ENCODE assay signal across 34 mouse cellular contexts in the genomic region with DNA sequence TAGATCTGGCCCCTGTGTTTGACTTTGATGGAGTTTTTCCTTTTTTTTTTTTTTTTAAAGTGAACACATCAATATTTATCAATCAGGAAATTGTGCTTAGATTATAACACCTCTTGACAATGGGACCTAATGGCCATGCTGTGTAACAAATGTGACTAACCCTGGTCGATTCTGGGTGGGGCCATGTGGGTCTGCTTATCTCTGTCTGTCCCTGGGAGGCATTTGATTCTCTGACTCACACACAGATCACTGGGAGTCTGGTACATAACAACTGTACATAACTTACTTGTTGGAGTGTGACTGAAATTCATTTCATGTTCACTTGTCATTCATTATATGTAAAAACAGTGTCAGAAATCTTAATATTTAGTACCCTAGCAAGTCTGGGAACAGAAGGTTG. TPM values are rescaled to one million over a fixed set of nuclear protein-coding genes. Genes with fewer than 3 reads are reported as not detected.
DNase-seq lines count a peak whose midpoint lies in the region; ATAC-seq and TF ChIP-seq lines count a peak whose summit lies in the region.
"Had no signal": no experiment of that assay in that cellular context is flagged by ENCODE, and none has a peak within 500 bp of the region (broad histone marks: within the 10 kb centered on the region; RNA-seq: fewer than 3 reads in every experiment).

No protein-coding gene starts in this region.

- no peak for TF ChIP-seq RAD21 in MEL (IDR thresholded peaks at IDR 0.05; ENCODE audit: low read depth, low read length)

- H3K9ac ChIP-seq in MEL (ENCODE audit: control insufficient read depth, low read depth, low read length, poor library complexity, severe bottlenecking), result no peak overlapping the region
- no peak overlapping the region for H3K9ac ChIP-seq in lung, postnatal 0 days (replicated peaks; ENCODE audit: low read depth)
- H3K9ac ChIP-seq: heart, embryonic 15.5 days; kidney, embryonic 15.5 days; liver, embryonic 14.5 days; lung, embryonic 15.5 days had no signal

- no peak overlapping the region for H3K4me2 ChIP-seq in lung, postnatal 0 days (replicated peaks; ENCODE audit: low read depth, low read length)
- H3K4me2 ChIP-seq: heart, embryonic 15.5 days; kidney, embryonic 15.5 days; lung, embryonic 15.5 days had no signal

- no peak for TF ChIP-seq CTCF in MEL (IDR thresholded peaks at IDR 0.05 in 2 of 3, conservative IDR thresholded peaks at IDR 0.05 in 1 of 3; ENCODE audit: control insufficient read depth in 1 of 3, insufficient read depth in 1 of 3, low read depth in 2 of 3, low read length in 3 of 3, poor library complexity in 1 of 3, severe bottlenecking in 1 of 3)
- no peak for TF ChIP-seq CTCF in lung, postnatal 0 days (IDR thresholded peaks at IDR 0.05)

- peaks cover 0 to 1% of the 10 kb centered on the region in 2 experiments; a peak in 2 of 4 replicates for H3K27me3 ChIP-seq in MEL (ENCODE audit: control insufficient read depth in 1 of 2, insufficient read depth in 2 of 2, low read length in 2 of 2)
- no peaks in the 10 kb centered on the region for H3K27me3 ChIP-seq in lung, postnatal 0 days (replicated peaks; ENCODE audit: insufficient read depth, low read length)
- no peaks in the 10 kb centered on the region for H3K27me3 ChIP-seq in embryonic facial prominence, embryonic 10.5 days (replicated peaks; ENCODE audit: low read depth, poor library complexity, severe bottlenecking)
- H3K27me3 ChIP-seq: heart, embryonic 15.5 days; kidney, embryonic 15.5 days; lung, embryonic 15.5 days had no signal

- TF ChIP-seq POLR2A in MEL (IDR thresholded peaks at IDR 0.05; ENCODE audit: control insufficient read depth in 1 of 2, insufficient read depth in 1 of 2, low read depth in 1 of 2, low read length in 2 of 2, poor library complexity in 1 of 2), result no peak

- H3K4me1 ChIP-seq in MEL (ENCODE audit: control insufficient read depth in 1 of 2, insufficient read depth in 2 of 2, low read length in 2 of 2), result no peaks in the 10 kb centered on the region
- H3K4me1 ChIP-seq in lung, postnatal 0 days (ENCODE audit: insufficient read depth, low read depth, low read length), result no peaks in the 10 kb centered on the region
- no peaks in the 10 kb centered on the region for H3K4me1 ChIP-seq in embryonic facial prominence, embryonic 10.5 days
- H3K4me1 ChIP-seq: heart, embryonic 15.5 days; lung, embryonic 15.5 days; midbrain, embryonic 10.5 days had no signal

- no peak for TF ChIP-seq EP300 in MEL (IDR thresholded peaks at IDR 0.05; ENCODE audit: low read depth in 1 of 2, low read length in 2 of 2)
- no peak for TF ChIP-seq EP300 in lung, postnatal 0 days (IDR thresholded peaks at IDR 0.05)

- H3K9me3 ChIP-seq in MEL (replicated peaks; ENCODE audit: insufficient read depth, low read length), result no peaks in the 10 kb centered on the region
- no peaks in the 10 kb centered on the region for H3K9me3 ChIP-seq in lung, postnatal 0 days (ENCODE audit: low read length)
- no peaks in the 10 kb centered on the region for H3K9me3 ChIP-seq in embryonic facial prominence, embryonic 10.5 days
- H3K9me3 ChIP-seq: G1E; heart, embryonic 15.5 days; kidney, embryonic 15.5 days; lung, embryonic 15.5 days; midbrain, embryonic 10.5 days had no signal

- peak; percentile 47 to 74 for DNase-seq in adrenal gland, adult (ENCODE audit: inconsistent age in 2 of 2, low spot score in 1 of 2)
- DNase-seq in adrenal gland, postnatal 10 days, result no peak
- peak; percentile 27 for DNase-seq in MEL (ENCODE audit: low read depth, low spot score)
- DNase-seq in c-Kit-positive CD71-negative TER-119-negative erythroid progenitor cells, embryonic 14.5 days (ENCODE audit: low read depth), result peak; percentile 19
- no peak for DNase-seq in layer of hippocampus, postnatal 25 days (ENCODE audit: extremely low spot score in 1 of 2, low spot score in 1 of 2)
- no peak for DNase-seq in lung, postnatal 0 days (ENCODE audit: low spot score)
- DNase-seq in embryonic facial prominence, embryonic 10.5 days (ENCODE audit: low spot score), result no peak
- DNase-seq: cerebellum, adult 11 months; cerebellum, adult 9-11 months; embryo, embryonic 11 days; heart, postnatal 36 days; kidney, adult 11 months; kidney, postnatal 36 days; layer of hippocampus, adult 9-11 months; lung, postnatal 4 days had no signal

- no peak overlapping the region for H3K4me3 ChIP-seq in MEL (ENCODE audit: control insufficient read depth in 1 of 2, insufficient read depth in 1 of 2, low read depth in 2 of 2, low read length in 2 of 2)
- no peak overlapping the region for H3K4me3 ChIP-seq in lung, postnatal 0 days (ENCODE audit: low read depth, low read length)
- H3K4me3 ChIP-seq in embryonic facial prominence, embryonic 10.5 days, result no peak overlapping the region
- H3K4me3 ChIP-seq: heart, embryonic 15.5 days; kidney, embryonic 15.5 days; left cerebral cortex, adult 2 months; lung, embryonic 15.5 days; midbrain, embryonic 10.5 days had no signal

- WGBS in lung, postnatal 0 days, result 42% methylated on average over 1 of the region's 1 CpGs
- 71% methylated on average over 1 of the region's 1 CpGs for WGBS in embryonic facial prominence, embryonic 10.5 days

- H3K36me3 ChIP-seq in MEL (ENCODE audit: control insufficient read depth in 1 of 2, insufficient read depth in 2 of 2, low read length in 2 of 2), result no peaks in the 10 kb centered on the region
- H3K36me3 ChIP-seq in lung, postnatal 0 days (ENCODE audit: insufficient read depth, low read length), result no peaks in the 10 kb centered on the region
- H3K36me3 ChIP-seq in embryonic facial prominence, embryonic 10.5 days (replicated peaks), result no peaks in the 10 kb centered on the region
- H3K36me3 ChIP-seq: G1E; heart, embryonic 15.5 days; kidney, embryonic 15.5 days; lung, embryonic 15.5 days; midbrain, embryonic 10.5 days had no signal

- ATAC-seq in megakaryocyte-erythroid progenitor cell, adult 5-6 weeks (replicated peaks; ENCODE audit: low FRiP score, low TSS enrichment, poor library complexity, severe bottlenecking), result 0 out of 2 replicates have a peak, but pooled peaks have one; percentile 59
- ATAC-seq in lung, postnatal 0 days, result no peak
- ATAC-seq: forebrain, embryonic 14.5 days; hindbrain, embryonic 16.5 days had no signal

- no peaks in the 10 kb centered on the region for H3K79me2 ChIP-seq in MEL (ENCODE audit: control insufficient read depth, insufficient read depth, low read length, poor library complexity)

- H3K27ac ChIP-seq in MEL (ENCODE audit: control insufficient read depth, low read depth, low read length), result no peak overlapping the region
- no peak overlapping the region for H3K27ac ChIP-seq in lung, postnatal 0 days (ENCODE audit: low read length)
- no peak overlapping the region for H3K27ac ChIP-seq in embryonic facial prominence, embryonic 10.5 days (replicated peaks)
- H3K27ac ChIP-seq: heart, embryonic 15.5 days; left cerebral cortex, adult 2 months; liver, embryonic 14.5 days; lung, embryonic 15.5 days; midbrain, embryonic 10.5 days had no signal

TF ChIP-seq in MEL, 35 proteins besides CTCF, POLR2A, EP300 and RAD21:
- TF ChIP-seq USF1 (IDR thresholded peaks at IDR 0.05; ENCODE audit: low read depth, low read length) (no peak), GATA1 (IDR thresholded peaks at IDR 0.05; ENCODE audit: low read depth, low read length) (no peak), MYB (IDR thresholded peaks at IDR 0.05; ENCODE audit: low read depth, low read length) (no peak), MXI1 (IDR thresholded peaks at IDR 0.05; ENCODE audit: low read depth, low read length) (no peak), TAL1 (IDR thresholded peaks at IDR 0.05; ENCODE audit: low read length) (no peak), MAFK (IDR thresholded peaks at IDR 0.05; ENCODE audit: borderline replicate concordance, low read depth, low read length) (no peak), CHD2 (IDR thresholded peaks at IDR 0.05; ENCODE audit: low read length) (no peak), MAZ (IDR thresholded peaks at IDR 0.05; ENCODE audit: low read depth, low read length) (no peak), MAX (IDR thresholded peaks at IDR 0.05; ENCODE audit: low read length) (no peak), UBTF (IDR thresholded peaks at IDR 0.05; ENCODE audit: borderline replicate concordance, insufficient read depth, low read depth, low read length) (no peak), CHD1 (IDR thresholded peaks at IDR 0.05; ENCODE audit: low read depth, low read length) (no peak), NELFE (IDR thresholded peaks at IDR 0.05; ENCODE audit: low read depth, low read length) (no peak), MEF2A (IDR thresholded peaks at IDR 0.05; ENCODE audit: extremely low read depth, insufficient replicate concordance, low read depth, low read length, poor library complexity, severe bottlenecking) (no peak), POLR2AphosphoS2 (IDR thresholded peaks at IDR 0.05; ENCODE audit: low read length) (no peak), BHLHE40 (IDR thresholded peaks at IDR 0.05; ENCODE audit: borderline replicate concordance, low read depth, low read length) (no peak), SIN3A (IDR thresholded peaks at IDR 0.05; ENCODE audit: low read length) (no peak), JUND (IDR thresholded peaks at IDR 0.05; ENCODE audit: low read depth, low read length) (no peak)

RNA-seq across cellular contexts. Expression of a gene that starts 13.7 kb away (rescaled TPM):
- not detected for total RNA-seq in adrenal gland, postnatal 10 days (2021)
- not detected in 2 replicates for total RNA-seq in MEL (2012; rRNA removed)
- polyA plus RNA-seq in MEL (2012; ENCODE audit: insufficient read depth in 1 of 2, insufficient read length in 2 of 2, low read depth in 1 of 2, low replicate concordance in 2 of 2, missing spikeins in 1 of 2), result not detected
- total RNA-seq in megakaryocyte-erythroid progenitor cell, adult 5-6 weeks (2014; fragmentation: Nextera tagmentation), result not detected in 2 replicates
- total RNA-seq in megakaryocyte-erythroid progenitor cell, adult 5-6 weeks (2017), result not detected in 2 replicates
- total RNA-seq in layer of hippocampus, postnatal 25 days (2021), result not detected
- polyA plus RNA-seq in lung, postnatal 0 days (2015; fragmentation: Nextera tagmentation; extraction: Ambion mirVana), result not detected in 2 replicates
- polyA plus RNA-seq in embryonic facial prominence, embryonic 10.5 days (2016; fragmentation: Nextera tagmentation; extraction: Ambion mirVana), result not detected in 2 replicates
- total RNA-seq: G1E; gastrocnemius, adult 8-10 months; heart, postnatal 36 days; left cerebral cortex, adult 2 months; left cerebral cortex, postnatal 36 days; midbrain, postnatal 0 days; neutrophil, adult 5-6 weeks had no signal
- polyA plus RNA-seq: embryonic facial prominence, embryonic 14.5 days; forebrain, embryonic 14.5 days; G1E; gonadal fat pad, adult 2 months; heart, embryonic 15.5 days; hindbrain, embryonic 16.5 days; kidney, embryonic 15.5 days; limb, embryonic 14.5 days; liver, embryonic 14.5 days; lung, embryonic 15.5 days; midbrain, embryonic 10.5 days; midbrain, postnatal 0 days; testis, adult 2 months; urinary bladder, adult 2 months had no signal

Comparison
In these comparisons a context has a peak if more than half of its experiments do, and no peak if none do; other contexts are left out.
1. DNase-seq: peak in adrenal gland, adult (2 of 2), MEL (single experiment) and c-Kit-positive CD71-negative TER-119-negative erythroid progenitor cells, embryonic 14.5 days (single experiment); none in adrenal gland, postnatal 10 days (single experiment), layer of hippocampus, postnatal 25 days (0 of 2), lung, postnatal 0 days (single experiment) and embryonic facial prominence, embryonic 10.5 days (single experiment).